Comparison of ENCODE assay signal across 8 mouse cellular contexts in genomic region chr3:88296110-88296560, GRCm38 (mm10). TPM values are rescaled to one million over a fixed set of nuclear protein-coding genes. Genes with fewer than 3 reads are reported as not detected.
DNase-seq lines count a peak whose midpoint lies in the region; ATAC-seq and TF ChIP-seq lines count a peak whose summit lies in the region.

No protein-coding gene starts in this region.

- peaks cover 18% of the 10 kb centered on the region for H3K4me1 ChIP-seq in kidney, embryonic 16.5 days (ENCODE audit: insufficient read depth, low read length)
- peaks cover 7% of the 10 kb centered on the region for H3K4me1 ChIP-seq in bone marrow macrophage, adult 2 months (ENCODE audit: control insufficient read depth, insufficient read depth, low read length)
- peaks cover 8% of the 10 kb centered on the region; the same call in 1 of the 2 replicates for H3K4me1 ChIP-seq in forebrain, postnatal 0 days (ENCODE audit: insufficient read depth)
- H3K4me1 ChIP-seq in midbrain, embryonic 12.5 days: peaks cover 18% of the 10 kb centered on the region

- H3K4me2 ChIP-seq in kidney, embryonic 16.5 days (replicated peaks; ENCODE audit: low read depth, low read length): peak overlapping the region; percentile 74
- peak overlapping the region; percentile 56 for H3K4me2 ChIP-seq in forebrain, postnatal 0 days (ENCODE audit: low read depth)
- peak overlapping the region; percentile 86 for H3K4me2 ChIP-seq in midbrain, embryonic 12.5 days (replicated peaks)

- H3K36me3 ChIP-seq in kidney, embryonic 16.5 days (ENCODE audit: insufficient read depth, low read length): peaks cover 17% of the 10 kb centered on the region
- peaks cover 18% of the 10 kb centered on the region for H3K36me3 ChIP-seq in forebrain, postnatal 0 days (ENCODE audit: insufficient read depth)
- H3K36me3 ChIP-seq in midbrain, embryonic 12.5 days: peaks cover 20% of the 10 kb centered on the region

- no peak for TF ChIP-seq CTCF in bone marrow macrophage, adult 2 months (IDR thresholded peaks at IDR 0.05; ENCODE audit: low read depth, low read length)
- no peak for TF ChIP-seq CTCF in forebrain, postnatal 0 days (IDR thresholded peaks at IDR 0.05; ENCODE audit: low read depth)

- DNase-seq in kidney, adult 9 months: no peak
- no peak for DNase-seq in forebrain, postnatal 0 days
- DNase-seq in frontal cortex, postnatal 14 days (ENCODE audit: low spot score in 2 of 2): no peak
- no peak for DNase-seq in natural killer cell, adult 2 months (ENCODE audit: low spot score in 2 of 2)
- no peak for DNase-seq in spleen, postnatal 36 days (ENCODE audit: low spot score in 2 of 2)

- no peaks in the 10 kb centered on the region for H3K9me3 ChIP-seq in kidney, embryonic 16.5 days (ENCODE audit: low read length)
- no peaks in the 10 kb centered on the region for H3K9me3 ChIP-seq in forebrain, postnatal 0 days (ENCODE audit: low read length)
- no peaks in the 10 kb centered on the region for H3K9me3 ChIP-seq in midbrain, embryonic 12.5 days

- H3K9ac ChIP-seq in kidney, embryonic 16.5 days (replicated peaks; ENCODE audit: low read length): peak overlapping the region; percentile 80
- H3K9ac ChIP-seq in forebrain, postnatal 0 days: peak overlapping the region; percentile 61
- peak overlapping the region; percentile 62 for H3K9ac ChIP-seq in midbrain, embryonic 12.5 days (replicated peaks)

- H3K27me3 ChIP-seq in kidney, embryonic 16.5 days (ENCODE audit: insufficient read depth, low read length): no peaks in the 10 kb centered on the region
- H3K27me3 ChIP-seq in forebrain, postnatal 0 days (ENCODE audit: insufficient read depth, low read length): no peaks in the 10 kb centered on the region
- H3K27me3 ChIP-seq in midbrain, embryonic 12.5 days: no peaks in the 10 kb centered on the region

- 1% methylated on average over 12 of the region's 12 CpGs for WGBS in kidney, embryonic 16.5 days
- 1% methylated on average over 12 of the region's 12 CpGs for WGBS in forebrain, postnatal 0 days
- WGBS in midbrain, embryonic 12.5 days: under 1% methylated on average over 12 of the region's 12 CpGs

- TF ChIP-seq POLR2A in bone marrow macrophage, adult 2 months (IDR thresholded peaks at IDR 0.05; ENCODE audit: borderline replicate concordance, low read depth, low read length): no peak

- peak; percentile 32; the same call in 1 of the 2 replicates for ATAC-seq in kidney, embryonic 16.5 days (ENCODE audit: low FRiP score, low TSS enrichment)
- ATAC-seq in forebrain, postnatal 0 days: no peak; the same call in 1 of the 2 replicates
- ATAC-seq in midbrain, embryonic 12.5 days (ENCODE audit: low FRiP score, low read depth): peak; percentile 23

- peak overlapping the region; percentile 97 for H3K4me3 ChIP-seq in kidney, embryonic 16.5 days (ENCODE audit: low read length)
- H3K4me3 ChIP-seq in bone marrow macrophage, adult 2 months (ENCODE audit: insufficient read depth, low read length): peak overlapping the region; percentile 75
- H3K4me3 ChIP-seq in forebrain, postnatal 0 days (ENCODE audit: low read depth, low read length): peak overlapping the region; percentile 55
- peak overlapping the region; percentile 70 for H3K4me3 ChIP-seq in midbrain, embryonic 12.5 days

- H3K27ac ChIP-seq in kidney, embryonic 16.5 days (ENCODE audit: low read length): peak overlapping the region; percentile 96
- H3K27ac ChIP-seq in bone marrow macrophage, adult 2 months (ENCODE audit: insufficient read depth, low read depth, low read length): peak overlapping the region; percentile 92
- peak overlapping the region; percentile 93 for H3K27ac ChIP-seq in forebrain, postnatal 0 days (ENCODE audit: low read depth, low read length)
- H3K27ac ChIP-seq in midbrain, embryonic 12.5 days (replicated peaks): peak overlapping the region; percentile 88

RNA-seq across cellular contexts. Expression of gene Tsacc, which starts 0.7 kb away (rescaled TPM):
- polyA plus RNA-seq in kidney, embryonic 16.5 days (2015; fragmentation: Nextera tagmentation; extraction: Ambion mirVana): 12.3 and 15.3 TPM in 2 replicates
- 10.1 and 11.4 TPM in 2 replicates for polyA plus RNA-seq in bone marrow macrophage, adult 2 months (2012; ENCODE audit: insufficient read depth, insufficient read length, missing spikeins)
- 1.2 and 5.0 TPM in 2 replicates for total RNA-seq in forebrain, postnatal 0 days (2014; rRNA removed)
- polyA plus RNA-seq in forebrain, postnatal 0 days (2015; fragmentation: Nextera tagmentation; extraction: Ambion mirVana): 11.9 and 12.0 TPM in 2 replicates
- polyA plus RNA-seq in midbrain, embryonic 12.5 days (2016; fragmentation: Nextera tagmentation; extraction: Ambion mirVana): 10.9 and 12.8 TPM in 2 replicates

RNA-seq across cellular contexts. Expression of gene Cct3, which starts 0.8 kb away (rescaled TPM):
- 575 and 599 TPM in 2 replicates for polyA plus RNA-seq in kidney, embryonic 16.5 days (2015; fragmentation: Nextera tagmentation; extraction: Ambion mirVana)
- polyA plus RNA-seq in bone marrow macrophage, adult 2 months (2012; ENCODE audit: insufficient read depth, insufficient read length, missing spikeins): 75.3 and 76.5 TPM in 2 replicates
- total RNA-seq in forebrain, postnatal 0 days (2014; rRNA removed): 373 and 393 TPM in 2 replicates
- polyA plus RNA-seq in forebrain, postnatal 0 days (2015; fragmentation: Nextera tagmentation; extraction: Ambion mirVana): 440 and 452 TPM in 2 replicates
- polyA plus RNA-seq in midbrain, embryonic 12.5 days (2016; fragmentation: Nextera tagmentation; extraction: Ambion mirVana): 606 and 646 TPM in 2 replicates

RNA-seq across cellular contexts. Expression of gene Gm38392, which starts 9.1 kb away (rescaled TPM):
- polyA plus RNA-seq in kidney, embryonic 16.5 days (2015; fragmentation: Nextera tagmentation; extraction: Ambion mirVana): 0.15 and 2.2 TPM in 2 replicates
- 0.48 TPM in 1 of 2 replicates, not detected in the other for polyA plus RNA-seq in bone marrow macrophage, adult 2 months (2012; ENCODE audit: insufficient read depth, insufficient read length, missing spikeins)
- total RNA-seq in forebrain, postnatal 0 days (2014; rRNA removed): 0.69 TPM in 1 of 2 replicates, not detected in the other
- 0.16 TPM in 1 of 2 replicates, not detected in the other for polyA plus RNA-seq in forebrain, postnatal 0 days (2015; fragmentation: Nextera tagmentation; extraction: Ambion mirVana)
- not detected in 2 replicates for polyA plus RNA-seq in midbrain, embryonic 12.5 days (2016; fragmentation: Nextera tagmentation; extraction: Ambion mirVana)

RNA-seq across cellular contexts. Expression of gene Glmp, which starts 28.7 kb away (rescaled TPM):
- polyA plus RNA-seq in kidney, embryonic 16.5 days (2015; fragmentation: Nextera tagmentation; extraction: Ambion mirVana): 273 and 278 TPM in 2 replicates
- polyA plus RNA-seq in bone marrow macrophage, adult 2 months (2012; ENCODE audit: insufficient read depth, insufficient read length, missing spikeins): 401 and 428 TPM in 2 replicates
- 44.8 and 55.2 TPM in 2 replicates for total RNA-seq in forebrain, postnatal 0 days (2014; rRNA removed)
- 118 and 125 TPM in 2 replicates for polyA plus RNA-seq in forebrain, postnatal 0 days (2015; fragmentation: Nextera tagmentation; extraction: Ambion mirVana)
- polyA plus RNA-seq in midbrain, embryonic 12.5 days (2016; fragmentation: Nextera tagmentation; extraction: Ambion mirVana): 104 and 128 TPM in 2 replicates

RNA-seq across cellular contexts. Expression of gene Tmem79, which starts 39.8 kb away (rescaled TPM):
- 7.8 and 7.9 TPM in 2 replicates for polyA plus RNA-seq in kidney, embryonic 16.5 days (2015; fragmentation: Nextera tagmentation; extraction: Ambion mirVana)
- 0.68 and 0.71 TPM in 2 replicates for polyA plus RNA-seq in bone marrow macrophage, adult 2 months (2012; ENCODE audit: insufficient read depth, insufficient read length, missing spikeins)
- 0.33 and 1.5 TPM in 2 replicates for total RNA-seq in forebrain, postnatal 0 days (2014; rRNA removed)
- polyA plus RNA-seq in forebrain, postnatal 0 days (2015; fragmentation: Nextera tagmentation; extraction: Ambion mirVana): 0.79 and 0.92 TPM in 2 replicates
- 1.9 and 2.3 TPM in 2 replicates for polyA plus RNA-seq in midbrain, embryonic 12.5 days (2016; fragmentation: Nextera tagmentation; extraction: Ambion mirVana)
